Mouse (Mus musculus) embryonic stem cell, embryonic (primary cell): ENCODE data around the gene Ehbp1.

Source experiments
- CTCF ChIA-PET, 4 experiments: fragments of 300-600 bp in 2 of 4; fragments of 350-600 bp in 2 of 4; sonication (Branson Sonifier 250); formaldehyde crosslinking; loops; one replicate each; lab custom pipeline; 2022; ENCODE audit warnings: inconsistent platforms in 2 of 4; lab: Charles Lee
- POLR2A ChIA-PET, 4 experiments: fragments of 300-600 bp in 2 of 4; fragments of 350-600 bp in 2 of 4; sonication (Branson Sonifier 250); formaldehyde crosslinking; loops; one replicate each; lab custom pipeline; 2022; ENCODE audit warnings: antibody characterized with exemption in 4 of 4, inconsistent platforms in 1 of 4; lab: Charles Lee

Gene Ehbp1

DNA sequence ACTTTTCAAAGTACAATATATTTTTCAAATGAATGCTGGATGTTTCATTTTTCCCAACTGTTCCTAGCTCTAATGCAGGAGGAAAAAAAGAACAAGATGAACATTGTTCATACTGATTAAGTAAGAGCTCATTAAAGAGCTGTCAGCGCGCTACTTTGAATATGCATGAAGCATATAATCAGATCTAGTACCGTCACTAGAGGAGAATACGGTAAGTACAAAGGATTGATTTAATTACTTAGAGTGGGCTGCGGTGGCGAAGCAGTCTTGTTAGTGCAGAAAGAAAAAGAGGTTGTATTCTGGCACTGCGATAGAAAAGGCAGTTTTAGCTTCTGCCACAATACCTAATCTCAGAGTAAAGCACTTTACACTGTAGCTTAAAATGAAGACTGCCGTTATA, 324.6 kb downstream of the Ehbp1 start:
- ChIA-PET CTCF (no interaction called here), POLR2A (interaction anchor here in 1 of 4 experiments (1.2 kb wide), 1 partner anchor 11 kb away, joined by 3 read pairs; no protein-coding TSS in a partner anchor)

DNA sequence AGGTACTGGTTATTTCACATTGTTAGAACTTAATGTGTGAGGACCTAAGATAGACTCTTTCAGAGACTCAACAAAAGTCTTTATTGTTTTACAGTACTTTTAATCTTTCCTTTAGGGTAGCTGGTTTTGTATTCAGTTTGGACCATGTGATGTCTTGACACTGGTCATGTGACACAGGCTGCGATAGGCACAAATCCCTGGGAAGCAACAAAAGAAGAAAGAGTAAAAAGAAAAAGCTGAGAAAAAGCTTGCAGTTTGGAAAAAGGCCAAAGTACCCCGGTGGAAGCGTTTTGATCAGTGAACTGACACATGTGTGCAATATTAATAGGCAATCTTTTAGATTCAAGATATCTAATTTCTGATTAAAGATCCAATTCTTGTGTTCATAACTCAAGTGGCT, 325.8 kb downstream of the Ehbp1 start:
- ChIA-PET CTCF (no interaction called here), POLR2A (interaction anchor here in 2 of 4 experiments (0.6 to 1.2 kb wide), 2 partner anchors 12 kb away, joined by 3 to 8 read pairs; no protein-coding TSS in a partner anchor)

GRCm38 (mm10) chr11:22008817-22009216, 333.3 kb downstream of the Ehbp1 start:
- CTCF ChIA-PET, result no interaction called here
- POLR2A ChIA-PET, result interaction anchor here in 1 of 4 experiments (1.1 to 1.2 kb wide), 2 partner anchors 9 to 15 kb away, joined by 4 to 5 read pairs; no protein-coding TSS in a partner anchor

DNA sequence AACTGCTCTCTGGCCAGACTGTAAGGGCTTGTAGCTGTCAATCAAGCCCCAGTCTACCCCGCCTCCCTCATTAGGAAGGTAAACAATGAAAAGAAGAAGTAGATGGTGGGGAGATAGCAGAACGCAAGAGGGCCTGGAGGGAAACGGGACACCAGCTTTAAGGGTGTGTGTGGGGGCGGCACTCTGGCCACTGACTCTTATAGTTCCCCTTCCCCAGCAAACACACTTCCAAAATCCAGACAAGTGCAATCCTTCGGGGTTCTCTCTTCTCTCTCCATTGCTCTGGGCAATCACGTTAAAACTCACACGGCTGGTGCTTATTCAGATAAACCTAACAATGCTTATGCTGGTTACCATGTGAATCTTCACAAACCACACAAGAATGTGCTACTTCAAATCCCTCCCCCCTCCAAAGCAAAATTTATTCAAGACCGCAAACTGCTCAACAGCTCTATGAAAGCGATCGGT, 333.9 kb downstream of the Ehbp1 start:
- POLR2A ChIA-PET, result interaction anchor here in 1 of 4 experiments (0.5 to 1.2 kb wide), 5 partner anchors 8 to 576 kb away, joined by 3 to 6 read pairs (median 4); no protein-coding TSS in a partner anchor
- CTCF ChIA-PET, result interaction anchor here in 1 of 4 experiments (0.5 kb wide), 1 partner anchor 13 kb away, joined by 3 read pairs; no protein-coding TSS in a partner anchor

DNA sequence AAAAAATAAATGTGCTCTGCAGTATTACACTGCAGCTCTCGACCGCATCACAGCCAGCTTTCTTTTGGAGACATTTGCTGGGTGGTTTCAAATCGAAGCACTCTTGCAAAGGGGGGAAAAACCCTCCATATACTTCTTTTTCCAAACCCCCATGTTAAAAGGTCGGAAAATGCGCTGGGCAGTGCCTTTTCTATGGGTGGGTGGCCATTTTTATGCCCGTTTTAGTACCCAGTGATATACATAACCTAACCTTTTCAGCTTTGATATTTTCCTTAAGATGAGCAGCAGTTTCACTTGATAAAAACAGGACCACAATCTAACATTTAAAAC, 334.3 kb downstream of the Ehbp1 start:
- ChIA-PET POLR2A (interaction anchor here in 2 of 4 experiments (0.5 to 1.2 kb wide), 6 partner anchors 8 to 576 kb away, joined by 3 to 6 read pairs (median 4); no protein-coding TSS in a partner anchor), CTCF (no interaction called here)

- POLR2A ChIA-PET, result interaction anchor here in 2 of 4 experiments (0.5 to 1.1 kb wide), 4 partner anchors 9 to 577 kb away, joined by 3 to 6 read pairs (median 4); no protein-coding TSS in a partner anchor
Measured at GRCm38 (mm10) chr11:22007088-22007780, 334.9 kb downstream of the Ehbp1 start.

GRCm38 (mm10) chr11:22006471-22007087, 335.5 kb downstream of the Ehbp1 start:
- POLR2A ChIA-PET, result interaction anchor here in 2 of 4 experiments (0.7 to 1.1 kb wide), 2 partner anchors 8 to 161 kb away, joined by 6 to 9 read pairs; no protein-coding TSS in a partner anchor
- CTCF ChIA-PET, result no interaction called here

More at GRCm38 (mm10) chr11:22007088-22007780, 334.9 kb downstream of the Ehbp1 start:
- CTCF ChIA-PET, result no interaction called here

- ChIA-PET POLR2A (interaction anchor here in 2 of 4 experiments (0.6 to 2.1 kb wide), 5 partner anchors 9 to 417 kb away, joined by 3 to 13 read pairs (median 4); no protein-coding TSS in a partner anchor), CTCF (no interaction called here)
Measured at GRCm38 (mm10) chr11:22005281-22005870, 336.7 kb downstream of the Ehbp1 start.

DNA sequence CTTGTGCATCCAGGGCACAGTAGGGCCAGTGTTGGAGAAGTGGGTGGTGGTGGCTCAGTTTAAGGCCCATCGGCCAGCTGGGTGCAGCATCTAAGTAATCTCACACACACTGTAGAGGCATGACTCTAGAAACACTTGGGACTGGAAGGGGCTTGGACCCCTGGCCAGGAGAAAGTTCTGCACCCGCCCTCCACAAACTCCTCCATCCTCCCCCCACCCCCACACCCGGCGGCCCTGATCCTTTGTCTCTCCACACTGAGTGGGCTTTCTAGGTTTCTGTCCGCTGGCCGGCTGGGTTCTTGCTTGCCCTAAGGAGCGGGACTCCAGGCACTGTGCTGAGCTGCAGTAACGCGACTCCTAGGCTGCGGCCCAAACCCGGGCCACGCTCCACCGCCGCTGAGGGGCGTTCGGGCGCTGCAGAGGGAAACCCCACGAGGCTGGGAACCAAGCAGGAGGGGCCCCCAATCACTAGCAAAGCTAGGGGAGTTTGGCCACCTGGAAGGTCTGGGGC, 337.7 kb downstream of the Ehbp1 start:
- ChIA-PET CTCF (interaction anchor here in 1 of 4 experiments (0.7 kb wide), 1 partner anchor 265 kb away, joined by 3 read pairs; no protein-coding TSS in a partner anchor), POLR2A (interaction anchor here in 3 of 4 experiments (0.7 to 2.1 kb wide), 4 partner anchors 9 to 435 kb away, joined by 3 to 13 read pairs (median 6); no protein-coding TSS in a partner anchor)

DNA sequence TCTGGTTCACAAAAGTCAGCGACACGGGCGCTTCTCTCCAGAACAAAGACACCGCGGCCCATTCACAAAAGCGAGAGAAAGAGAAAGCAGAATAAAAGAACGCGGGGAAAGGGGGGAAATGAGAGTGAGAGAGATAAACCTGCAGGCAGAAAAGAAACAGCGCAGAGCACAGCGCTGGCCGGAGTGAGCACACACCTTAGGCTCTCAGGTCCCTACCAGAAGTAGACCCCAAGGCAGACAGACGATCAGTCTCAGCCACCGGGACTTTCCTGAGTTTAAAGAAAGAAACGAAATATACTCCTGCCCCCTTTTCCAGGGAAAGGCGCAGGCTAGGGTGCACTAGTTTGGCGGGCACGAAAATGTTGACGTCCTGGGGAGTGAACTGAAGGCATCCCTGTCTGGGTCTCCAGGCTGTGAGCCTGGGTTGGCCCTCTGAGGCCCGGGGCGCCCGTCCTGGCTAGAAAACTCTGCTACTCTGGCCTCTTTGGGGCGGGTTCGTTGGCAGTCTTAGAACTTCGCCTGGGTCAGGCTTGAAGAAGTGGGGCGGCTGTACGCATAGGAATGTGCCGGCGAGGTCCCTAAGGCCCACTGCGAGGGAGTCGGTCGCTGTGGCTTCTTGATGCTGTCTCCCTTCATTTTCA, 338.6 kb downstream of the Ehbp1 start:
- CTCF ChIA-PET, result no interaction called here
- POLR2A ChIA-PET, result interaction anchor here in 1 of 4 experiments (1.5 to 2.1 kb wide), 2 partner anchors 8 to 9 kb away, joined by 3 to 13 read pairs; no protein-coding TSS in a partner anchor

GRCm38 (mm10) chr11:22002783-22003340, 339.2 kb downstream of the Ehbp1 start, which contains the start of gene Otx1:
TSS of gene Otx1 (minus strand) at chr11:22002897.
- CTCF ChIA-PET, result no interaction called here
- POLR2A ChIA-PET, result interaction anchor here in 2 of 4 experiments (1.0 to 1.5 kb wide), 2 partner anchors 9 kb away, joined by 3 read pairs; no protein-coding TSS in a partner anchor

- POLR2A ChIA-PET, result interaction anchor here (0.7 to 1.5 kb wide), 5 partner anchors 8 to 434 kb away, joined by 3 to 5 read pairs (median 3); no protein-coding TSS in a partner anchor
Measured at GRCm38 (mm10) chr11:22002062-22002782, 339.9 kb downstream of the Ehbp1 start.

DNA sequence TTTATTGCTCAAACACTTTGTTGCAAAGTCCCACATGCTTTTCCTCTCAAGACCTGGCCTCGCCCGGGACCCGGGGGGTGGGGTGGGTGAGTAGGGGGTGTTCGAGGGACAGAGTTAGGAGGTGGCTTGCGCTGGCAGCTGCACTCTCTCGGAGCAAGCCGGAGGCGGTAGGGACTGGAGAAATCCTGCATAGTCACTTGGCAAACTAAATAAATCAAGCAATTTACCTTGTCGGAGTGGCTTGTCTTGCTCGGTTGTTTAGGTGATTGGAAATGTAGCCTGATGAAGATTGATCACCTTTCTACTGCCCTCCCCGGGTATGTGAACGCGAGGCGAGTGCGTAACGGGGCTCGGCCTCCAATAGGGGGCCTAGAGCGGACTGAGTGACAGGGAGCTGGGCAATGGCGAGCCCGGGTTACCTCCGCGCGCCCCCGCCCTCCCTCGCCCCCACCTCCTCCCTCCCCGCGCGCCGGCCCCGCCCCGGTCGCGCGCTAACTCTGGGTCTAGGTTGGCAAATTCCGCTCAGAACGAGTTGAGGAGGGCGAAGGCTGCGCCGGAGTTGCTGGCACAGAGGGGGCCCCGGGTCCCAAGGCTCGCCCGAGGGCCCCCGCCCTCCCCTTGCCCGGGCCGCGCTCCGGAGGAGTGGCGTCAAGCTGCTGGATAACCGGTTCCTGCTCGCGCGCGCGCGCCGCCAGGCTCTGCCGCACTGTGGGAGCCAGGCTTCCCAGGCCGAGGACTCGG, 340.6 kb downstream of the Ehbp1 start:
- CTCF ChIA-PET, result interaction anchor here in 3 of 4 experiments (0.5 to 0.6 kb wide), 3 partner anchors 8 to 495 kb away, joined by 3 to 4 read pairs (median 4); no protein-coding TSS in a partner anchor

More at GRCm38 (mm10) chr11:22002062-22002782, 339.9 kb downstream of the Ehbp1 start:
- CTCF ChIA-PET, result interaction anchor here in 3 of 4 experiments (0.5 to 0.6 kb wide), 3 partner anchors 8 to 494 kb away, joined by 3 to 4 read pairs (median 4); no protein-coding TSS in a partner anchor

DNA sequence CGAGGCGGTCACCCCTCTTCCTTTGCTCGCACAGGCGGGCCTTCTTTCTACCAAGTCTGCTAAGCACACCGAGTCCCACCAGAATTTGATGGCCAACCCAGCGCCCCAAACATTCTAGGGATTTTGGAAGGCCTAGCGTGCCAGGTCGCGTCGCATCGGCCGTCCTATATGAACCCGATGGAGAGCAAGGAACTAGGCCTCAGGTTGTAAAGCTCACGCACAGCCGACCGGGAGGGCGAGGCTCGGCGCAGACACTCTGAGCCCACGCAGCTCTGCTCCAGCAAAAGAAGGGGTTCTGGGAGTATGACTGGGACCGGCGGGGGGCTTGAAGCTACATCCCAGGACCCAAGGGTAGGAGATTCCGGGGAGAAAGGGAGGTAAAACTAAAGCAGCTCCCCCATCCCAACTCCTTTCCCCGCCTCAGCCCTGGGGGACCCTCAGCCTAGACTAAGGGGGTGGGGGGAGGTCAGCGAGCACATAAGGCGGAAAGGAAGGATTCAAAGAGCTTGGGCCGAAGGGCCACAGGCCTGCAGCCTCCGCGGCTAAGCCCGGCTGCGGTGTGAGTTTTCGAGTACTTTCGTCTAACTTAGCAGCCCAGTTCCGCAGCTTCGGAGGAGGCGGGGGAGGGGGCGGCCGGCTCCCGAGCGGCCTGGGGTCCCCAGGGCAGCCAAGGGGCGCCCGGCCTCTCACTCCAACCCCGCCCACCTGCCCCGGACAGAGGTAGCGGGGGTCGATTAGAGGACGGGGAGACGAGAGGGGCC, 341.6 kb downstream of the Ehbp1 start:
- ChIA-PET POLR2A (interaction anchor here in 3 of 4 experiments (0.9 to 1.5 kb wide), 4 partner anchors 8 to 12 kb away, joined by 3 to 5 read pairs (median 4); no protein-coding TSS in a partner anchor), CTCF (interaction anchor here in 1 of 4 experiments (0.6 kb wide), 1 partner anchor 947 kb away, joined by 5 read pairs; no protein-coding TSS in a partner anchor)

More for the DNA sequence above, 340.6 kb downstream of the Ehbp1 start:
- POLR2A ChIA-PET, result interaction anchor here in 3 of 4 experiments (0.7 to 1.5 kb wide), 3 partner anchors 12 to 433 kb away, joined by 3 to 5 read pairs (median 4); no protein-coding TSS in a partner anchor
